Mouse (Mus musculus): ENCODE results near the gene Mtrf1l. TPM values are rescaled to one million over a fixed set of nuclear protein-coding genes. Genes with fewer than 3 reads are reported as not detected.

Gene Mtrf1l
- polyA plus RNA-seq (2016; fragmentation: Nextera tagmentation; extraction: Ambion mirVana): 13.1 and 13.6 TPM in 2 replicates

- Histone ChIP-seq H3K4me1 (peaks cover 24% of the 10 kb centered on the region), H3K9me3 (replicated peaks) (no peaks in the 10 kb centered on the region), H3K4me3 (peak within 1 kb of the TSS; percentile 90), H3K27ac (replicated peaks) (peak within 1 kb of the TSS; percentile 91), H3K36me3 (peaks cover 26% of the 10 kb centered on the region), H3K27me3 (ENCODE audit: low read depth, poor library complexity, severe bottlenecking) (no peaks in the 10 kb centered on the region)
- peak; percentile 97 for DNase-seq (ENCODE audit: low spot score)
- under 1% methylated on average over 47 of the region's 47 CpGs for WGBS
Measured at GRCm38 (mm10) chr10:5823740-5824491, at the start of gene Mtrf1l. Gene Mtrf1l, minus strand, starts transcription at chr10:5823910.

- no peaks in the 10 kb centered on the region for H3K27me3 ChIP-seq (ENCODE audit: low read depth, poor library complexity, severe bottlenecking)
- no peaks in the 10 kb centered on the region for H3K4me1 ChIP-seq
- no peak overlapping the region for H3K27ac ChIP-seq (replicated peaks)
- no peak for DNase-seq (ENCODE audit: low spot score)
- WGBS: 78% methylated on average over 4 of the region's 4 CpGs
- H3K36me3 ChIP-seq: no peaks in the 10 kb centered on the region
- H3K4me3 ChIP-seq: no peak overlapping the region
- no peaks in the 10 kb centered on the region for H3K9me3 ChIP-seq (replicated peaks)
Measured at GRCm38 (mm10) chr10:5871081-5871480, 47.4 kb upstream of the Mtrf1l start.

- DNase-seq (ENCODE audit: low spot score): no peak
- Histone ChIP-seq H3K4me1 (no peaks in the 10 kb centered on the region), H3K9me3 (replicated peaks) (no peaks in the 10 kb centered on the region), H3K4me3 (no peak overlapping the region), H3K27ac (replicated peaks) (no peak overlapping the region), H3K36me3 (no peaks in the 10 kb centered on the region), H3K27me3 (ENCODE audit: low read depth, poor library complexity, severe bottlenecking) (no peaks in the 10 kb centered on the region)
- WGBS: 91% methylated on average over 11 of the region's 11 CpGs
Measured at GRCm38 (mm10) chr10:5867981-5868552, 44.4 kb upstream of the Mtrf1l start.

- H3K36me3 ChIP-seq: no peaks in the 10 kb centered on the region
- DNase-seq (ENCODE audit: low spot score): no peak
Measured at GRCm38 (mm10) chr10:5865996-5866395, 42.3 kb upstream of the Mtrf1l start.

GRCm38 (mm10) chr10:5862669-5863068 is 39.0 kb upstream of the Mtrf1l start:
- Histone ChIP-seq H3K9me3 (replicated peaks) (no peaks in the 10 kb centered on the region), H3K36me3 (no peaks in the 10 kb centered on the region), H3K4me3 (no peak overlapping the region), H3K4me1 (no peaks in the 10 kb centered on the region), H3K27me3 (ENCODE audit: low read depth, poor library complexity, severe bottlenecking) (no peaks in the 10 kb centered on the region), H3K27ac (replicated peaks) (no peak overlapping the region)
- DNase-seq (ENCODE audit: low spot score): no peak
- WGBS: 96% methylated on average over 3 of the region's 3 CpGs

More at GRCm38 (mm10) chr10:5865996-5866395, 42.3 kb upstream of the Mtrf1l start:
- no peaks in the 10 kb centered on the region for H3K4me1 ChIP-seq
- H3K27me3 ChIP-seq (ENCODE audit: low read depth, poor library complexity, severe bottlenecking): no peaks in the 10 kb centered on the region
- no peaks in the 10 kb centered on the region for H3K9me3 ChIP-seq (replicated peaks)
- H3K4me3 ChIP-seq: no peak overlapping the region
- H3K27ac ChIP-seq (replicated peaks): no peak overlapping the region
- 51% methylated on average over 2 of the region's 2 CpGs for WGBS

GRCm38 (mm10) chr10:5860849-5861248 is 37.1 kb upstream of the Mtrf1l start:
- Histone ChIP-seq H3K36me3 (no peaks in the 10 kb centered on the region), H3K27ac (replicated peaks) (no peak overlapping the region), H3K27me3 (ENCODE audit: low read depth, poor library complexity, severe bottlenecking) (no peaks in the 10 kb centered on the region), H3K4me3 (no peak overlapping the region), H3K9me3 (replicated peaks) (no peaks in the 10 kb centered on the region), H3K4me1 (no peaks in the 10 kb centered on the region)
- 94% methylated on average over 3 of the region's 3 CpGs for WGBS
- no peak for DNase-seq (ENCODE audit: low spot score)

- Histone ChIP-seq H3K27ac (replicated peaks) (no peak overlapping the region), H3K4me1 (no peaks in the 10 kb centered on the region), H3K36me3 (no peaks in the 10 kb centered on the region), H3K27me3 (ENCODE audit: low read depth, poor library complexity, severe bottlenecking) (no peaks in the 10 kb centered on the region), H3K9me3 (replicated peaks) (no peaks in the 10 kb centered on the region), H3K4me3 (no peak overlapping the region)
- 77% methylated on average over 4 of the region's 4 CpGs for WGBS
- DNase-seq (ENCODE audit: low spot score): no peak
Measured at GRCm38 (mm10) chr10:5859729-5860128, 36.0 kb upstream of the Mtrf1l start.

- Histone ChIP-seq H3K36me3 (no peaks in the 10 kb centered on the region), H3K4me3 (no peak overlapping the region), H3K27ac (replicated peaks) (no peak overlapping the region), H3K4me1 (no peaks in the 10 kb centered on the region), H3K9me3 (replicated peaks) (no peaks in the 10 kb centered on the region), H3K27me3 (ENCODE audit: low read depth, poor library complexity, severe bottlenecking) (no peaks in the 10 kb centered on the region)
- WGBS: 79% methylated on average over 10 of the region's 10 CpGs
- DNase-seq (ENCODE audit: low spot score): no peak
Measured at GRCm38 (mm10) chr10:5857996-5858549, 34.4 kb upstream of the Mtrf1l start.

GRCm38 (mm10) chr10:5853290-5853868 is 29.7 kb upstream of the Mtrf1l start:
- Histone ChIP-seq H3K4me1 (no peaks in the 10 kb centered on the region), H3K4me3 (no peak overlapping the region), H3K9me3 (replicated peaks) (no peaks in the 10 kb centered on the region), H3K27ac (replicated peaks) (no peak overlapping the region), H3K36me3 (no peaks in the 10 kb centered on the region), H3K27me3 (ENCODE audit: low read depth, poor library complexity, severe bottlenecking) (no peaks in the 10 kb centered on the region)
- WGBS: 91% methylated on average over 8 of the region's 8 CpGs
- no peak for DNase-seq (ENCODE audit: low spot score)

GRCm38 (mm10) chr10:5846939-5847338 is 23.2 kb upstream of the Mtrf1l start:
- no peak overlapping the region for H3K27ac ChIP-seq (replicated peaks)
- DNase-seq (ENCODE audit: low spot score): no peak
- no peaks in the 10 kb centered on the region for H3K27me3 ChIP-seq (ENCODE audit: low read depth, poor library complexity, severe bottlenecking)
- no peak overlapping the region for H3K4me3 ChIP-seq
- H3K36me3 ChIP-seq: no peaks in the 10 kb centered on the region
- no peaks in the 10 kb centered on the region for H3K9me3 ChIP-seq (replicated peaks)
- no peaks in the 10 kb centered on the region for H3K4me1 ChIP-seq
- 46% methylated on average over 2 of the region's 2 CpGs for WGBS

GRCm38 (mm10) chr10:5841369-5841768 is 17.7 kb upstream of the Mtrf1l start:
- H3K27me3 ChIP-seq (ENCODE audit: low read depth, poor library complexity, severe bottlenecking): no peaks in the 10 kb centered on the region
- WGBS: 77% methylated on average over 4 of the region's 4 CpGs
- DNase-seq (ENCODE audit: low spot score): peak; percentile 37

GRCm38 (mm10) chr10:5826336-5827025 is 2.8 kb upstream of the Mtrf1l start:
- 77% methylated on average over 6 of the region's 6 CpGs for WGBS
- H3K4me3 ChIP-seq: no peak overlapping the region
- no peaks in the 10 kb centered on the region for H3K27me3 ChIP-seq (ENCODE audit: low read depth, poor library complexity, severe bottlenecking)
- no peaks in the 10 kb centered on the region for H3K9me3 ChIP-seq (replicated peaks)
- DNase-seq (ENCODE audit: low spot score): no peak
- no peak overlapping the region for H3K27ac ChIP-seq (replicated peaks)
- H3K36me3 ChIP-seq: peaks cover 6% of the 10 kb centered on the region; the same call in 1 of the 2 replicates
- peaks cover 24% of the 10 kb centered on the region for H3K4me1 ChIP-seq

More at GRCm38 (mm10) chr10:5841369-5841768, 17.7 kb upstream of the Mtrf1l start:
- no peak overlapping the region for H3K27ac ChIP-seq (replicated peaks)
- no peaks in the 10 kb centered on the region for H3K9me3 ChIP-seq (replicated peaks)
- H3K36me3 ChIP-seq: no peaks in the 10 kb centered on the region
- no peak overlapping the region for H3K4me3 ChIP-seq
- no peaks in the 10 kb centered on the region for H3K4me1 ChIP-seq

Measured in midbrain, embryonic 10.5 days (tissue).